Mouse (Mus musculus): Measurements from ENCODE around the gene Spink8. TPM values are rescaled to one million over a fixed set of nuclear protein-coding genes. Genes with fewer than 3 reads are reported as not detected.
A peak's percentile ranks its signal among the peaks of the same experiment; 100 is the strongest.

The Spink8 gene
- total RNA-seq, 2 experiments from 2014 or later: not detected

GRCm38 (mm10) chr9:109862397-109863044 lies 50.4 kb downstream of the Spink8 start:
- peak; percentile 60 for ATAC-seq (replicated peaks; ENCODE audit: low FRiP score, low TSS enrichment, poor library complexity, severe bottlenecking)

GRCm38 (mm10) chr9:109863085-109863484 lies 51.0 kb downstream of the Spink8 start:
- peak; percentile 79 for ATAC-seq (replicated peaks; ENCODE audit: low FRiP score, low TSS enrichment, poor library complexity, severe bottlenecking)

GRCm38 (mm10) chr9:109866218-109866617 lies 54.1 kb downstream of the Spink8 start:
- no peak for ATAC-seq (replicated peaks; ENCODE audit: low FRiP score, low TSS enrichment, poor library complexity, severe bottlenecking)

- ATAC-seq (replicated peaks; ENCODE audit: low FRiP score, low TSS enrichment, poor library complexity, severe bottlenecking): no peak
These were observed 59.0 kb downstream of the Spink8 start for GRCm38 (mm10) chr9:109870983-109871572.

GRCm38 (mm10) chr9:109874797-109875691 lies 63.0 kb downstream of the Spink8 start, which contains the start of gene Cdc25a:
Gene Cdc25a, plus strand, starts transcription at chr9:109875579.
- ATAC-seq (replicated peaks; ENCODE audit: low FRiP score, low TSS enrichment, poor library complexity, severe bottlenecking): peak; percentile 97

GRCm38 (mm10) chr9:109875695-109876601 lies 63.9 kb downstream of the Spink8 start:
- ATAC-seq (replicated peaks; ENCODE audit: low FRiP score, low TSS enrichment, poor library complexity, severe bottlenecking): peak; percentile 16

Other genes with a start within 250 kb of the Spink8 start
- not detected in 2 replicates for gene Fbxw15, start 244.0 kb upstream of the Spink8 start, total RNA-seq (2014; fragmentation: Nextera tagmentation)
- gene Fbxw15, start 244.0 kb upstream of the Spink8 start, total RNA-seq (2017): not detected in 2 replicates
- not detected in 2 replicates for gene Fbxw24, start 186.2 kb upstream of the Spink8 start, total RNA-seq (2014; fragmentation: Nextera tagmentation)
- not detected in 2 replicates for gene Fbxw24, start 186.2 kb upstream of the Spink8 start, total RNA-seq (2017)
- gene Fbxw25, start 147.6 kb upstream of the Spink8 start, total RNA-seq (2014; fragmentation: Nextera tagmentation): not detected in 2 replicates
- gene Fbxw25, start 147.6 kb upstream of the Spink8 start, total RNA-seq (2017): not detected in 2 replicates
- not detected in 2 replicates for gene Fbxw18, start 109.6 kb upstream of the Spink8 start, total RNA-seq (2014; fragmentation: Nextera tagmentation)
- not detected in 2 replicates for gene Fbxw18, start 109.6 kb upstream of the Spink8 start, total RNA-seq (2017)
- gene Fbxw26, start 66.2 kb upstream of the Spink8 start, total RNA-seq (2014; fragmentation: Nextera tagmentation): not detected in 2 replicates
- gene Fbxw26, start 66.2 kb upstream of the Spink8 start, total RNA-seq (2017): not detected in 2 replicates
- not detected in 2 replicates for gene Fbxw27, start 21.6 kb upstream of the Spink8 start, total RNA-seq (2014; fragmentation: Nextera tagmentation)
- not detected in 2 replicates for gene Fbxw27, start 21.6 kb upstream of the Spink8 start, total RNA-seq (2017)
- gene Nme6, start 20.5 kb downstream of the Spink8 start, total RNA-seq (2014; fragmentation: Nextera tagmentation): 32.9 and 61.1 TPM in 2 replicates
- 27.6 and 47.6 TPM in 2 replicates for gene Nme6, start 20.5 kb downstream of the Spink8 start, total RNA-seq (2017)
- 306 TPM in 1 of 2 replicates, not detected in the other for gene Camp, start 37.3 kb downstream of the Spink8 start, total RNA-seq (2014; fragmentation: Nextera tagmentation)
- gene Camp, start 37.3 kb downstream of the Spink8 start, total RNA-seq (2017): 9.3 and 29.3 TPM in 2 replicates
- 58.2 and 61.3 TPM in 2 replicates for gene Cdc25a, start 63.3 kb downstream of the Spink8 start, total RNA-seq (2014; fragmentation: Nextera tagmentation)
- 46.7 and 58.8 TPM in 2 replicates for gene Cdc25a, start 63.3 kb downstream of the Spink8 start, total RNA-seq (2017)
- gene Map4, start 119.2 kb downstream of the Spink8 start, total RNA-seq (2014; fragmentation: Nextera tagmentation): 12.9 and 14.3 TPM in 2 replicates
- 7.8 and 12.8 TPM in 2 replicates for gene Map4, start 119.2 kb downstream of the Spink8 start, total RNA-seq (2017)

Measured in megakaryocyte-erythroid progenitor cell, adult 5-6 weeks (primary cell).